Mouse (Mus musculus) intestine, embryonic 16.5 days (tissue): ENCODE data around the gene Edrf1. TPM values are rescaled to one million over a fixed set of nuclear protein-coding genes. Genes with fewer than 3 reads are reported as not detected.

Experiments used
- ATAC-seq: fragments of 200-750 bp; cut with Nextera tagmentation; 2 replicates; pipeline ENCODE4 v1.8.0; 2017; ENCODE audit warnings: moderate TSS enrichment, moderate library complexity
- H3K27ac ChIP-seq: fragments of 300-500 bp; sonication (generic); 2 replicates; pipeline ENCODE4 v1.5.1; 2014; ENCODE audit warnings: mild to moderate bottlenecking, low read length
- H3K27me3 ChIP-seq: fragments of 300-500 bp; sonication (generic); replicated peaks from 2 replicates; pipeline ENCODE4 v1.6.1; 2014; ENCODE audit warnings: low read length, control low read depth, mixed read lengths; ENCODE audit not compliant: control insufficient read depth, insufficient read depth
- H3K36me3 ChIP-seq: fragments of 300-500 bp; sonication (generic); 2 replicates; pipeline ENCODE4 v1.6.1; 2014; ENCODE audit warnings: low read length, control low read depth; ENCODE audit not compliant: control insufficient read depth, insufficient read depth
- H3K4me1 ChIP-seq: fragments of 300-500 bp; sonication (generic); 2 replicates; pipeline ENCODE4 v1.6.1; 2014; ENCODE audit warnings: low read length, control low read depth, mixed read lengths; ENCODE audit not compliant: control insufficient read depth, insufficient read depth
- H3K4me2 ChIP-seq: fragments of 300-500 bp; sonication (generic); 2 replicates; pipeline ENCODE4 v1.6.1; 2014; ENCODE audit warnings: low read depth, low read length, control low read depth
- H3K4me3 ChIP-seq: fragments of 300-500 bp; sonication (generic); 2 replicates; pipeline ENCODE4 v1.5.1; 2014; ENCODE audit warnings: mild to moderate bottlenecking, low read length
- H3K9ac ChIP-seq: fragments of 300-500 bp; sonication (generic); 2 replicates; pipeline ENCODE4 v1.6.1; 2014; ENCODE audit warnings: low read depth, low read length
- H3K9me3 ChIP-seq: fragments of 300-500 bp; sonication (generic); 2 replicates; pipeline ENCODE4 v1.6.1; 2016; ENCODE audit warnings: low read length, control low read depth; ENCODE audit not compliant: control insufficient read depth
- WGBS: fragments of 180-500 bp; shearing (Covaris S2); extraction: QIAGEN DNeasy Blood & Tissue Kit; methylation state at CpG from one replicate; pipeline ENCODE4 v1.1.7; 2014; 5-methylcytosine and 5-hydroxymethylcytosine counted together
- polyA plus RNA-seq: library from polyadenylated mRNA; unstranded; fragments of >200 nt; fragmentation: Nextera tagmentation; extraction: Ambion mirVana; gene quantifications from 2 replicates; pipeline ENCODE4 v1.2.1, GENCODE M21; 2015

The Edrf1 gene
- polyA plus RNA-seq, 1 experiment from 2014 or later = 14.1 TPM

- Histone ChIP-seq H3K4me3 (no peak overlapping the region), H3K4me1 (no peaks in the 10 kb centered on the region), H3K27ac (no peak overlapping the region), H3K4me2 (no peak overlapping the region), H3K27me3 (no peaks in the 10 kb centered on the region), H3K36me3 (no peaks in the 10 kb centered on the region; the same call in 1 of the 2 replicates), H3K9ac (no peak overlapping the region), H3K9me3 (no peaks in the 10 kb centered on the region)
- no peak for ATAC-seq
- 96% methylated on average over 7 of the region's 7 CpGs for whole genome bisulfite sequencing
Measured at GRCm38 (mm10) chr7:133701366-133701765, 64.0 kb downstream of the Edrf1 start.

GRCm38 (mm10) chr7:133702333-133702732 is 65.0 kb downstream of the Edrf1 start:
- H3K4me2 ChIP-seq = no peak overlapping the region
- H3K27ac ChIP-seq = no peak overlapping the region
- H3K9ac ChIP-seq = no peak overlapping the region
- no peaks in the 10 kb centered on the region; the same call in 1 of the 2 replicates for H3K36me3 ChIP-seq
- H3K27me3 ChIP-seq = no peaks in the 10 kb centered on the region
- H3K4me1 ChIP-seq = no peaks in the 10 kb centered on the region
- no peak overlapping the region for H3K4me3 ChIP-seq
- peak; percentile 63; the same call in 1 of the 2 replicates for ATAC-seq
- 72% methylated on average over 10 of the region's 10 CpGs for WGBS
- H3K9me3 ChIP-seq = peaks cover under 1% of the 10 kb centered on the region; the same call in 1 of the 2 replicates

GRCm38 (mm10) chr7:133703906-133704305 is 66.6 kb downstream of the Edrf1 start:
- H3K36me3 ChIP-seq = no peaks in the 10 kb centered on the region; the same call in 1 of the 2 replicates
- no peaks in the 10 kb centered on the region for H3K4me1 ChIP-seq
- H3K27me3 ChIP-seq = no peaks in the 10 kb centered on the region
- H3K4me3 ChIP-seq = no peak overlapping the region
- no peak overlapping the region for H3K9ac ChIP-seq
- 92% methylated on average over 7 of the region's 7 CpGs for WGBS
- ATAC-seq = no peak
- peaks cover 3% of the 10 kb centered on the region; the same call in 1 of the 2 replicates for H3K9me3 ChIP-seq
- no peak overlapping the region for H3K27ac ChIP-seq
- no peak overlapping the region for H3K4me2 ChIP-seq

GRCm38 (mm10) chr7:133707301-133707700 is 70.0 kb downstream of the Edrf1 start:
- Histone ChIP-seq H3K4me1 (0 out of 2 replicates have a peak, but pooled peaks cover 3% of the 10 kb centered on the region), H3K4me2 (no peak overlapping the region), H3K27ac (no peak overlapping the region), H3K27me3 (no peaks in the 10 kb centered on the region), H3K36me3 (0 out of 2 replicates have a peak, but pooled peaks cover 2% of the 10 kb centered on the region), H3K9me3 (peaks cover 3% of the 10 kb centered on the region; the same call in 1 of the 2 replicates), H3K9ac (no peak overlapping the region), H3K4me3 (no peak overlapping the region)
- ATAC-seq = no peak
- WGBS = 89% methylated on average over 2 of the region's 2 CpGs

DNA sequence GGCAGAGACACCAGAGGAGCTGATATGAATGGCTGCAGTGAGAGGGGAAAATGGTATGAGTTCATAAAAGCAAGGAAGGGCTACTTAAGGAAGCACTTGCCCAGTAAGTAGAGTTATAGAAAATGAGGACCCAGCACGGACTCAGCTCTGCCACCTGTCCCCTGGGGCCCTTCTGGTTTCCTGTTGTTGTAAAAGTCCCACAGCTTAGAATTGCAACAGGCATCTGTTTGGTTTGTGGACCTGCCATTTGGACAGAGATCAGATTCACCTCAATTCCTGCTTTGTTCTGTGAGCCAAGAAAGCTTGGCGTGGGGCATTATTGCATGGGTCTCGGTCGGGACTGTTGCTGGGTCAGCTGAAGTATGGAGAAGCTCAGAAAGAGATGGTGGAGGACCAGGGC is 78.0 kb downstream of the Edrf1 start:
- 81% methylated on average over 4 of the region's 4 CpGs for WGBS
- Histone ChIP-seq H3K27me3 (no peaks in the 10 kb centered on the region), H3K9me3 (no peaks in the 10 kb centered on the region), H3K9ac (no peak overlapping the region), H3K36me3 (peaks cover 31% of the 10 kb centered on the region), H3K4me2 (no peak overlapping the region), H3K4me3 (no peak overlapping the region), H3K27ac (no peak overlapping the region), H3K4me1 (0 out of 2 replicates have a peak, but pooled peaks cover 3% of the 10 kb centered on the region)
- no peak for ATAC-seq

DNA sequence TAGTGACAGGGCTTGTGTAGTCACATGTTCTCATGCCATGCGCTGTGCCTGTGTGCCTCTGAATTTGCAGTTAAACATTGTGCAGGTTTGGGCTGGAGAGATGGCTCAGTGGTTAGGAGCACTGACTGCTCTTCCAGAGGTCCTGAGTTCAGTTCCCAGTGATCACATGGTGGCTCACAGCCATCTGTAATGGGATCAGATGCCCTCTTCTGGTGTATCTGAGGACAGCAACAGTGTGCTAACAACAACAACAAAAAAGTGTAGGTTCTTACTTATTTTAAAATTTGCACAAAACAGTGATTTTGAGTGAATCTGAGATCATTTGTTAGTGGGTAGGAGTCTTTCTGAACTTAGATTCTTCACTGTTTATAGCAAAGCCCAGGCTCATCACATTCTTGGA is 81.2 kb downstream of the Edrf1 start:
- no peaks in the 10 kb centered on the region for H3K4me1 ChIP-seq
- ATAC-seq = no peak
- no peak overlapping the region for H3K4me3 ChIP-seq
- H3K9ac ChIP-seq = no peak overlapping the region
- no peak overlapping the region for H3K27ac ChIP-seq
- H3K27me3 ChIP-seq = no peaks in the 10 kb centered on the region
- H3K36me3 ChIP-seq = peaks cover 34% of the 10 kb centered on the region
- 96% methylated on average over 1 of the region's 1 CpGs for WGBS
- H3K9me3 ChIP-seq = no peaks in the 10 kb centered on the region
- no peak overlapping the region for H3K4me2 ChIP-seq

DNA sequence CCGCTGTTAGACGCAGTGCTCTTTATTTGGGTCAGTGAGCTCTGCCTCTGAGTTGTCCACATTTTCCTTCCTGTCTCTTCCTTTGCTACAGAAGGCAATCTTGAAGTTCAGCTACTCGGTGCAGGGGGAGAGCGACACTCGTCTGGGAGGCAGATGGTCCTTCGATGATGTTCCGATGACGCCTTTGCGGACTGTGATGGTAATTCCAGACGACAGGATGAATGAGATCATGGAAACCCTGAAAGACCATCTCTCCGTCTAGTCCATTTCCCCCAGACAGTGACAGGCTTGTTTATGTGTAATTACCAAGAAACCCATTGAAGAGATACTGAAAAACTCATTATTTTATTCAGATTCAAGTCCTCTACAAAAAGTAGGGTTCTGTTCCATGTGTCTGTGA is 83.3 kb downstream of the Edrf1 start:
- 89% methylated on average over 11 of the region's 11 CpGs for WGBS
- Histone ChIP-seq H3K4me2 (no peak overlapping the region), H3K9me3 (no peaks in the 10 kb centered on the region), H3K36me3 (peaks cover 25% of the 10 kb centered on the region), H3K4me3 (no peak overlapping the region), H3K27me3 (no peaks in the 10 kb centered on the region), H3K9ac (no peak overlapping the region), H3K27ac (no peak overlapping the region), H3K4me1 (no peaks in the 10 kb centered on the region)
- no peak for ATAC-seq

Other genes starting within 250 kb of the Edrf1 start
- gene Tex36, start 35.4 kb upstream of the Edrf1 start, polyA plus RNA-seq = 0.13 TPM in 1 of 2 replicates, not detected in the other
- gene Mmp21, start 42.5 kb downstream of the Edrf1 start, polyA plus RNA-seq = 0.07 TPM in 1 of 2 replicates, not detected in the other
- 134 and 158 TPM in 2 replicates for gene Bccip, start 71.8 kb downstream of the Edrf1 start, polyA plus RNA-seq
- gene Uros, start 72.5 kb downstream of the Edrf1 start, polyA plus RNA-seq = 33.5 and 37.2 TPM in 2 replicates
- gene Fank1, start 139.3 kb downstream of the Edrf1 start, polyA plus RNA-seq = 0.54 and 0.56 TPM in 2 replicates
- 89.5 and 93.9 TPM in 2 replicates for gene Dhx32, start 145.2 kb downstream of the Edrf1 start, polyA plus RNA-seq